Mouse (Mus musculus): ENCODE data around the gene Nav2. TPM values are rescaled to one million over a fixed set of nuclear protein-coding genes. Genes with fewer than 3 reads are reported as not detected.

Gene Nav2
- polyA plus RNA-seq, 1 experiment from 2014 or later, result 6.0 TPM

DNA sequence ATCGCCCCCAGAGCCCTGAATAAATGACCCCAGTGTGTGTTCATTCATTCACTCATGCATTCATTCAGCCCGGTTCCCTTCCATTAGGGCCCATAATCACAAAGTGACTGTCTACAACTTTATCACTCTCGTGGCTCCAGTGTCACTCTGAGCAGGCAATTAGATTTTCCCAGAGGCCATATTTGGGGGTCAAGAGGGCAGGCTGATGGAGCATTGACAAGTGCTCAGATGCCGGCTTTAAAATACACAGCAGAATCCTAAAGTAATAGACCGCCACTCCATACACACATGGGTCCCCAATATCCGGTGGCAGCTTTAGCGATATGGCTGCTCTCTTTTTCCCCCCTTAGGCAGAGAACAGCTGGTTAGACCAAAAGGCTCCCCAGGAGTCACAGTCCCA lies 74.1 kb downstream of the Nav2 start:
- Histone ChIP-seq H3K27me3 (ENCODE audit: control insufficient read depth, insufficient read depth, low read length) (no peaks in the 10 kb centered on the region), H3K9me3 (ENCODE audit: control insufficient read depth, low read length) (no peaks in the 10 kb centered on the region)
- 83% methylated on average over 7 of the region's 7 CpGs for WGBS

DNA sequence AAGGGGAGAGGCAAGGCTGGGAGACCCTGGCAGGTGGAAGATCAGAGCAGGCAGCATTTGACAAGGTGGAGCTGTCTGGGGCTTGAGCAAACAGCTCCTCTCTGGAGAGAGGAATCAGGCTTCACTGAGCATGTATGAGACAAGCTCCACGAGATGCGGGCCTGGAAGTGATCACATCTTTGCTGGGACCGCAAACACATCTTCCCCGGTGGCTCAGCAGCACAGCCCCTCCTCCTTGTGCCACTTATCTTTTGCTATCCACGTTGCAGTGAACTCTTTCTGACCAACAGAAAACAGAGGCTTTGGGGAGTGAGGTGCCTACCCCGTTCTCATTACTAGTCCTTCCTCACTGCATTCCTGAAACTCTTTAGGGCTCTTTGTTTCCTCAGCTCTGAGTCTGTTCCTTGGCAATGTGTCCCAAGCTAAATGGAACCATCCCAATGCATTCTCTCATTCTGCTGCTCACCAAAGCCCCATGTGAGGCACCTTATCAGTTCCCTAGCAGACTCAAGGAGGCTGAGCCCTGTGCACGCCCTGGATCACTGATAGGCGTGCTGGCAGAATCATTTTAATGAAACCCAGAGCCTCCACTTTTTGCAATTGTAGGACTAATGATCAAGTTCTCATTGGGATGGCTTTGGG lies 83.5 kb downstream of the Nav2 start:
- 25% methylated on average over 8 of the region's 8 CpGs for WGBS
- no peak for DNase-seq (ENCODE audit: low spot score)

More for the DNA sequence above, 74.1 kb downstream of the Nav2 start:
- no peak overlapping the region for H3K27ac ChIP-seq (replicated peaks)
- no peak for DNase-seq (ENCODE audit: low spot score)
- no peaks in the 10 kb centered on the region for H3K36me3 ChIP-seq (ENCODE audit: control insufficient read depth, insufficient read depth, low read length)
- no peak overlapping the region for H3K9ac ChIP-seq (ENCODE audit: low read length)
- ATAC-seq (ENCODE audit: low FRiP score, low TSS enrichment), result no peak
- no peak overlapping the region for H3K4me3 ChIP-seq (ENCODE audit: low read depth, low read length)
- TF ChIP-seq CTCF (IDR thresholded peaks at IDR 0.05; ENCODE audit: low read depth), result no peak
- no peak for TF ChIP-seq EP300 (optimal IDR thresholded peaks at IDR 0.05)
- H3K4me1 ChIP-seq (replicated peaks; ENCODE audit: control insufficient read depth, insufficient read depth), result no peaks in the 10 kb centered on the region
- H3K4me2 ChIP-seq (replicated peaks; ENCODE audit: low read depth), result no peak overlapping the region

DNA sequence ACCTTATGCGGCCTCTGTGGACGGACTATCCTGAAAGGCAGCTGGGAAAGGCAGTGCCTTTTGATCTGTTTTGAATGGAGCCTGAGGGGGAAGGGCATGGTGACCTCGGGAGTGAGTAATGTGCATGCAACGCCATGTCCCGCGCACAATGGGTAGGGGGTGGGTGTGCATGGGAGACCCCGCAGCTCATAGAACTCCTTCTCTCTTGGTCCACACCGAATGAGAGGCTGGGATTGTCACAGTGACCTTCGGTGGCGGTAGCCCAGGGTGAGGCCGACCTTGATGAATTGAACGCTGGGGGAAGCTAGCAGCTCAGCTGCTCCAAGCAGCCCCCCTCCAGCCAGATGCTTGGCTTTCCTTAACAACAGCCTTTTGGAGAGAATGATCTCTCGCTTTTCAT lies 86.7 kb downstream of the Nav2 start:
- Histone ChIP-seq H3K36me3 (ENCODE audit: control insufficient read depth, insufficient read depth, low read length) (no peaks in the 10 kb centered on the region), H3K4me1 (replicated peaks; ENCODE audit: control insufficient read depth, insufficient read depth) (no peaks in the 10 kb centered on the region), H3K9me3 (ENCODE audit: control insufficient read depth, low read length) (no peaks in the 10 kb centered on the region), H3K4me2 (replicated peaks; ENCODE audit: low read depth) (no peak overlapping the region), H3K27ac (replicated peaks) (no peak overlapping the region), H3K4me3 (ENCODE audit: low read depth, low read length) (no peak overlapping the region), H3K9ac (ENCODE audit: low read length) (no peak overlapping the region), H3K27me3 (ENCODE audit: control insufficient read depth, insufficient read depth, low read length) (no peaks in the 10 kb centered on the region)
- no peak for DNase-seq (ENCODE audit: low spot score)
- 27% methylated on average over 13 of the region's 13 CpGs for WGBS
- no peak for ATAC-seq (ENCODE audit: low FRiP score, low TSS enrichment)
- TF ChIP-seq EP300 (optimal IDR thresholded peaks at IDR 0.05) (no peak), CTCF (IDR thresholded peaks at IDR 0.05; ENCODE audit: low read depth) (no peak)

More for the DNA sequence above, 83.5 kb downstream of the Nav2 start:
- Histone ChIP-seq H3K36me3 (ENCODE audit: control insufficient read depth, insufficient read depth, low read length) (no peaks in the 10 kb centered on the region), H3K4me2 (replicated peaks; ENCODE audit: low read depth) (no peak overlapping the region), H3K27ac (replicated peaks) (no peak overlapping the region), H3K9me3 (ENCODE audit: control insufficient read depth, low read length) (no peaks in the 10 kb centered on the region), H3K4me3 (ENCODE audit: low read depth, low read length) (no peak overlapping the region), H3K9ac (ENCODE audit: low read length) (no peak overlapping the region), H3K27me3 (ENCODE audit: control insufficient read depth, insufficient read depth, low read length) (no peaks in the 10 kb centered on the region), H3K4me1 (replicated peaks; ENCODE audit: control insufficient read depth, insufficient read depth) (no peaks in the 10 kb centered on the region)
- no peak for ATAC-seq (ENCODE audit: low FRiP score, low TSS enrichment)
- TF ChIP-seq EP300 (optimal IDR thresholded peaks at IDR 0.05) (no peak), CTCF (IDR thresholded peaks at IDR 0.05; ENCODE audit: low read depth) (no peak)

DNA sequence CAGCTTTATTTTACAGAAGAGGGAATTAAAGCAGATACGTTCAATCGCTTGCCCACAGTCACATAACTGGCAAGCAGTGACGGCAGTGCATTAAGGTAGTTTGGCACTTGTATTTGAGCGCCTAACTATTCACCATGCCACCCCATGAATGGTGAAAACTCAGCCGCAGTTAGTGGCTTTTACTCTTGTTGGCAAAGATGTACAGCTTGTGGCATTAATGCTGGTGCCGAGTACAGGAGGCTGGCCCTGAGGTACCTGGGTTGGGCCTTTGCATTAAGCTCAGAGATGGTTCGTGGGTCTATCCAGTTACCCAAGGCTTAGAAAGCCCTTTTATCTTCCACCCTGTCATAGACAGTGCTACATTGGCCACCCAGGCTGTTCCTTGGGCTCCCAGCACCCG lies 87.2 kb downstream of the Nav2 start:
- Histone ChIP-seq H3K36me3 (ENCODE audit: control insufficient read depth, insufficient read depth, low read length) (no peaks in the 10 kb centered on the region), H3K9ac (ENCODE audit: low read length) (no peak overlapping the region), H3K27me3 (ENCODE audit: control insufficient read depth, insufficient read depth, low read length) (no peaks in the 10 kb centered on the region), H3K27ac (replicated peaks) (no peak overlapping the region), H3K9me3 (ENCODE audit: control insufficient read depth, low read length) (no peaks in the 10 kb centered on the region), H3K4me3 (ENCODE audit: low read depth, low read length) (no peak overlapping the region), H3K4me1 (replicated peaks; ENCODE audit: control insufficient read depth, insufficient read depth) (no peaks in the 10 kb centered on the region), H3K4me2 (replicated peaks; ENCODE audit: low read depth) (no peak overlapping the region)
- WGBS, result 83% methylated on average over 8 of the region's 8 CpGs
- no peak for ATAC-seq (ENCODE audit: low FRiP score, low TSS enrichment)
- TF ChIP-seq EP300 (optimal IDR thresholded peaks at IDR 0.05) (no peak), CTCF (IDR thresholded peaks at IDR 0.05; ENCODE audit: low read depth) (no peak)
- no peak for DNase-seq (ENCODE audit: low spot score)

DNA sequence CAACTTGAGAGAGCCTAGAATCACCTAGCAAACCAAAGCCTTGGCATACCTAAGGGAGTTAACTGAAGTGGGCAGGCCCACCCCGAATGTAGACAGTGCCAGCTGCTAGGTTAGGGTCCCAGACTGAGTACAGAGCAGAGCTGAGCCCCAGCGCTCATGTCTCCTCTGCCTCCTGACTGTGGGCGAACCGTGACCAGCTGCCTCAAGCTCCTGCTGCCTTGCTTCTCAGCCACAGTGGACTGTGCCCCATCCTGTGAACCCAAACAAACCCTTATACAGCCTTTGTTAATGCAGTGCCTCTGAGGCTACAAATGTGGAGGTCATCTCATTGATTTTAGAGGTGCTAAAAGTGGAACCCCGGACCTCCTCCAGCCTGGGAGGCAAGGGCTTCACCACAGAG lies 88.3 kb downstream of the Nav2 start:
- WGBS, result 66% methylated on average over 5 of the region's 5 CpGs
- H3K4me1 ChIP-seq (replicated peaks; ENCODE audit: control insufficient read depth, insufficient read depth), result no peaks in the 10 kb centered on the region
- no peaks in the 10 kb centered on the region for H3K36me3 ChIP-seq (ENCODE audit: control insufficient read depth, insufficient read depth, low read length)
- TF ChIP-seq EP300 (optimal IDR thresholded peaks at IDR 0.05) (no peak), CTCF (IDR thresholded peaks at IDR 0.05; ENCODE audit: low read depth) (no peak)
- H3K27me3 ChIP-seq (ENCODE audit: control insufficient read depth, insufficient read depth, low read length), result no peaks in the 10 kb centered on the region
- no peak overlapping the region for H3K4me3 ChIP-seq (ENCODE audit: low read depth, low read length)
- no peak overlapping the region for H3K4me2 ChIP-seq (replicated peaks; ENCODE audit: low read depth)
- DNase-seq (ENCODE audit: low spot score) (no peak), ATAC-seq (ENCODE audit: low FRiP score, low TSS enrichment) (no peak)
- no peak overlapping the region for H3K27ac ChIP-seq (replicated peaks)
- no peaks in the 10 kb centered on the region for H3K9me3 ChIP-seq (ENCODE audit: control insufficient read depth, low read length)
- no peak overlapping the region for H3K9ac ChIP-seq (ENCODE audit: low read length)

DNA sequence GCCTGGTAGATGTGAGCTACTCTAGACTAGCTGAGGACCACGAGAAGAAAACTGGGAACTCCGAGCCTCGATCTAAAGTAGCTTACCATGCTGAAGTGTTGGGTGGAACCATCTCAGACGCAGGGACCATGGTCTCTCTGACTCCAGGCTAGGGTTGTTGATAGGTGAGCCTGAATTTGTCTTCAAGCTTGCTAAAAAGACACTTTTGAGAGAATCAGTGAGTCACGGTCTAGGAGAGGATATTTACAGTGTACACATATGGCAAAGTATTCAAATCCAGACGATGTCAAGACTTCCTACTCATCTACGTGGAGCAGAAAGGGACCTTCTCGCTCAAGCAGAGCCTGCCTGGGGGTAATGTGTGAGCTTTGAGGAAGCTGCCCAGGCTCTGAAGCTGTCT lies 89.6 kb downstream of the Nav2 start:
- no peak overlapping the region for H3K9ac ChIP-seq (ENCODE audit: low read length)
- TF ChIP-seq EP300 (optimal IDR thresholded peaks at IDR 0.05), result no peak
- no peak for TF ChIP-seq CTCF (IDR thresholded peaks at IDR 0.05; ENCODE audit: low read depth)
- WGBS, result 83% methylated on average over 8 of the region's 8 CpGs
- no peak overlapping the region for H3K27ac ChIP-seq (replicated peaks)
- ATAC-seq (ENCODE audit: low FRiP score, low TSS enrichment) (no peak), DNase-seq (ENCODE audit: low spot score) (no peak)
- no peaks in the 10 kb centered on the region for H3K4me1 ChIP-seq (replicated peaks; ENCODE audit: control insufficient read depth, insufficient read depth)
- no peak overlapping the region for H3K4me2 ChIP-seq (replicated peaks; ENCODE audit: low read depth)
- no peaks in the 10 kb centered on the region for H3K36me3 ChIP-seq (ENCODE audit: control insufficient read depth, insufficient read depth, low read length)
- H3K27me3 ChIP-seq (ENCODE audit: control insufficient read depth, insufficient read depth, low read length), result no peaks in the 10 kb centered on the region
- H3K4me3 ChIP-seq (ENCODE audit: low read depth, low read length), result no peak overlapping the region
- H3K9me3 ChIP-seq (ENCODE audit: control insufficient read depth, low read length), result no peaks in the 10 kb centered on the region
